ENCODE assay signal across 8 mouse cellular contexts in the genomic region with DNA sequence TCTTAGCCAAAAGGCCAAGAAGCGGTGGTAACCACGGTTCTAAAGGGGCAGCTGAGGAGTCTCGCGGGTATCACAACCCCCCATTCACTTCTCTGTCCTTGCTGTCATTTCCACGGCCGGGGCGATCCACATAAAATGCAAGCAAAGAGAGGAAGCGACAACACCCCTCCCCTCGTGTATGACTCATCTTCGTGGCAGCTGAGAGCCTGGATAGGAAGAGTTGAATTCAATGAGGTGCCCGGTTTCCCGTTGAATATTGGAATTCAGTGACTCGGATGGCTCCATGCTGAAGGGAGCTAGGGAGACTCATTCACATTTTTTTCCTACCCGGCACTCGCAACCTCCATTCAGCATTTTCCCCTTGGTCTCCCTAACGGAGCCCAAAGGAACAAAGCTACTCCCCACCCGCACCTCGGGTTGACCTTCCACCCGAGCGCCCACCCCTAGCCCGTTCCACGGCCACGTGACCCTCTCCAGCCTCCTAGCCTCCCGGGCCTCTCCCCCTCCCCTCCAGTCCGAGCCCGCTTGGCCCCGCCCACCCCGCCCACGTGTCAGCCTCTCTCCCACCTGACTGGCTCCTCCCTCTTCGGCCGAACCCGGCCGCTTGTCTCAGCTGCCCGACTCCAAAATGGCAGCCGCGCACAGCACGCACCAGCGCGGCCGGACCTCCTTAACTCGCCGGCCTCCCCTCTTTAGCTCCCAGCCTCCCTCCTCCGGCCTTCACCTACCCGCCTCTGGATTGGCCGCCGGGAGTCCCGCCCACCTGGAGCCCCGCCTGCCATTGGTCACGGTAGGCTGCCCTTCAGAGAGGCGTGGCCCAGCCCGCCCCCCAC. TPM values are rescaled to one million over a fixed set of nuclear protein-coding genes. Genes with fewer than 3 reads are reported as not detected.
DNase-seq lines count a peak whose midpoint lies in the region; ATAC-seq lines count a peak whose summit lies in the region.

No protein-coding gene starts in this region.

- H3K4me3 ChIP-seq in hindbrain, embryonic 14.5 days (replicated peaks; ENCODE audit: low read length), result peak overlapping the region; percentile 68

- no peaks in the 10 kb centered on the region for H3K36me3 ChIP-seq in hindbrain, embryonic 14.5 days (replicated peaks; ENCODE audit: control insufficient read depth, insufficient read depth)

- H3K4me1 ChIP-seq in hindbrain, embryonic 14.5 days (replicated peaks; ENCODE audit: control insufficient read depth, insufficient read depth, low read length), result peaks cover 19% of the 10 kb centered on the region

- H3K9ac ChIP-seq in hindbrain, embryonic 14.5 days, result peak overlapping the region; percentile 79

- H3K4me2 ChIP-seq in hindbrain, embryonic 14.5 days (replicated peaks), result peak overlapping the region; percentile 79

- no peaks in the 10 kb centered on the region for H3K27me3 ChIP-seq in hindbrain, embryonic 14.5 days (ENCODE audit: control insufficient read depth, insufficient read depth, low read length)

- H3K9me3 ChIP-seq in hindbrain, embryonic 14.5 days (ENCODE audit: control insufficient read depth, low read length), result no peaks in the 10 kb centered on the region

- DNase-seq in R1 (ENCODE audit: low read depth, low spot score), result peak; percentile 98
- DNase-seq in cerebellum, postnatal 25 days, result peak; percentile 97 to 98
- peak; percentile 91 to 95 for DNase-seq in frontal cortex, postnatal 25 days (ENCODE audit: low spot score in 2 of 2)
- peak; percentile 94 for DNase-seq in hindbrain, embryonic 14.5 days (ENCODE audit: low spot score)
- DNase-seq in layer of hippocampus, postnatal 36 days, result peak; percentile 97 to 98
- peak; percentile 98 for DNase-seq in lung, postnatal 36 days
- DNase-seq in retina, postnatal 1 day, result peak; percentile 99
- DNase-seq in urinary bladder, adult 18-20 months (ENCODE audit: low spot score in 2 of 2), result peak; percentile 89 to 97

- WGBS in hindbrain, embryonic 14.5 days, result under 1% methylated on average over 50 of the region's 51 CpGs

- peak overlapping the region; percentile 91 for H3K27ac ChIP-seq in hindbrain, embryonic 14.5 days

- peak; percentile 99 for ATAC-seq in hindbrain, embryonic 14.5 days (ENCODE audit: low FRiP score)

RNA-seq across cellular contexts. Expression of gene Socs5, which starts 0.6 kb away (rescaled TPM):
- polyA plus RNA-seq in hindbrain, embryonic 14.5 days (2014; fragmentation: Nextera tagmentation; extraction: Ambion mirVana), result 22.1 and 24.0 TPM in 2 replicates
- 100 to 1,000 TPM; 102 to 112 TPM for total RNA-seq in layer of hippocampus, postnatal 36 days (2021)

Comparison
In these comparisons a context has a peak if more than half of its experiments do, and no peak if none do; other contexts are left out.
1. Peak in every context shown above with its lines: DNase-seq, ATAC-seq, H3K4me3 ChIP-seq and H3K27ac ChIP-seq.